Mouse (Mus musculus): ENCODE measurements at regions not wholly inside any gene's neighbourhood (a gene's known extent, or its start where the extent isn't known, plus 50 kb on each side); places are given as distances from the start of the nearest gene placed in this dataset.

DNA sequence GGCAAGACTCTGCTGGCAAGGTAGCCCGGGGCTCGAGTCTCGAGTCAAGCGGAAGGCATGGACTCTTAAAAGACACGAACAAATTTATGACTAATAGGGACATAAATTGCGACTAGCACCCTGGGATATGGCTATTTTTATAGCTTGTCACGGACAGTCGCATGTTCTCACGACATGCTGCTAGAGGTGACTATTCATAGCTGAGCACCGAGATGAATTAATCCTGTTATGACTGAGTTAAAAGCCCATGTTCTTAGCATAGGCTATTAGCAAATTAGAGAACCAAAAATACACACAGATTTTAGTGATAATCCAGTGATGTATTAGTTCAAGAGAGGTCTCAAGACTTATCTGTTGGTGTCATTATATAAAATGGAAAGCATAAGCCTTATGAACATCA is 539.2 kb downstream of the Gm19410 start:
- DNase-seq (ENCODE audit: low spot score in 2 of 2), result no peak

- no peak for DNase-seq (ENCODE audit: low spot score in 2 of 2)
Observed at GRCm38 (mm10) chr8:36306336-36306735, 540.7 kb downstream of the Gm19410 start.

GRCm38 (mm10) chr8:36307496-36307895 is 541.9 kb downstream of the Gm19410 start:
- no peak for DNase-seq (ENCODE audit: low spot score in 2 of 2)

DNA sequence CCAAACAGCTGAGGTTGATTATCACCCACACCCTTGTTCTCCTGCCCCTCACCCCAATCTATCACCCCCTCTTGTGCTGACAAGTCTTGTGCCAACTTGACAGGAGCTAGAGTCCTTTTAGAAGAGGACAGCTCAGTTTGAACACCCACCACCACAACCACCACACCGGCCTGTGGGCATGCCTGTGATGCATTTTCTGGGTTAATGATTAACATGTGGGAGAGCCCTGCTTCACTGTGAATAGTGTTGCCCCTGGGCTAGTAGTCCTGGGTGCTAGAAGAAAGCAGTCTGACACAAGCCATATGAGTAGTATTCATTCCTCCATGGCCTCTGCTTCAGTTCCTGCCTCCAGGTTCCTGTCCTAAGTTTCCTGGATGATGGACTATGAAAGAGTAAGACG is 542.5 kb downstream of the Gm19410 start:
- DNase-seq (ENCODE audit: low spot score in 2 of 2), result no peak

DNA sequence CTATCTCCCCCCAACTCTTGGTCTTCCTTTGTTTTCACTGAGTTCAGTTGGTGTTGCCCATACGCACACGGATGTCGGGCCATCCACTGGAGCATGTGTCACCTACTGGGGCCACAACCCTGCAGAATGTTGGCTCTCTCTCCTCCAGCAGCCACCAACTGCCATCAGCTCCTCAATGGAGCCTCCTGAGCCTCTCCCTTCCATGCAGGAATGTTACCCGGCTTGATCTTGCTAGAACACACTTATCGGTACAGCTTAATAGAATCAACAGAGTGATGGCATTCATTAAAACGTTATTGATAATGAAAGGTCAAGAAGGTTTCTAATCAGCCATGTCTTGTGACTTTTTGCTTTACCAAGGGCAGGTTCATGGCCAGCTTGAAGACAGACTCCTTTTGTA is 543.7 kb downstream of the Gm19410 start:
- DNase-seq (ENCODE audit: low spot score in 2 of 2), result no peak

DNA sequence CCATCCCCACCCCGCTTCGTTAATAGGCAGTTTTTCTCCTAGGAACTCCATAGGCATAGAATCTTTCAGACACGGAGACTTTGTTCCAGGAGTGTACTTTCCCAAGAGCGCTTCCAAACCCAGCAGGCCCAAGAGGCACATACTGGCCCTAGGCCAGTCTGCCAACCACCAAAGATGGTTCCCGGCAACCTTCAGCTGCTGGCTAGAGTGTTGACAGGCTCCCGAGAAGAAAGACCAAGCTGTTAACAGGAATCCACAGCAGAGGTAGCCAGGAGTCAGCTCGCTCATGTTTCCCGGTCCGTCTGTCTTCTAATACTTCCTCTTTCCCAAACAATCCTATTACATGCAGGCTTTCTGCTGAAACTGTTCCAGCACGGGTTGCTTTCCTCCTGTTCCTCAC is 544.4 kb downstream of the Gm19410 start:
- no peak for DNase-seq (ENCODE audit: low spot score in 2 of 2)

DNA sequence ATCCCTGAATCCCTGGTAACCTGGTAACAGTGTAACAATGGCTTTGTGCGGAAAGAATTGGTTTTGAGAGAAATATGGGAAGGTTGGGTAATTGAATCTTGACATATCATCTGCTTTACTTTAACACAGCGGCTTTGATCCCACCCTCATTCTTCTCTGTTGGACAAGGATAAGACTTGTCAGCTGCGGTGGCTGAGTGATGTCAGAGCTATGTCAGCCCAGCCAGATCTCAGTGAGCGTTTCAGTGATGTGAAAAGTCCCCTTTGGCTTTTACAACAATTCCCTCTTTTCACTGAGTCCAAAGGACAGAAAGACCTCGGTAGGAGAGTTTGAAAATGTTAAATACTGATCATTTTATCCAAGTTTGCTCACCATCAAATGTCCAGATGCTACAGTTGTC is 546.1 kb downstream of the Gm19410 start:
- no peak for DNase-seq (ENCODE audit: low spot score in 2 of 2)

GRCm38 (mm10) chr8:36312963-36313362 is 547.4 kb downstream of the Gm19410 start:
- DNase-seq (ENCODE audit: low spot score in 2 of 2), result no peak

DNA sequence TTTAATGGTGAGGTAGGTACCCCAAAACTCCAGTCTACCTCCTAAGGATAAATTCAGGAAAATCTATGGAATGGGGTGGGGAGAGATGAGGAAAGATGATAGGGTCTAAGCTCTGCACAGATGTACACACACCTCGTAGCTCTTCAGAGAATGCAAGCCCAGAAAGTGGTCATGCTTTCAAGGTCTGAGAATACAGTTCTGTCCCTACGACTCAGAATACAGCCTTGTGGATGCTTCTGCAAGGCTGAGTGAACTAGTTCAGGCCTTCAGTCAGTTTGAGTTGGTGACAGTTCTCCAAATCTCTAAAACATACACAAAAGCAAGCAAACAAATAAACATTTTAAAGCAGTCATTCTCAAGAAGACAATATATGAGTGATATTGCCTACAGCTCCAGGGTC is 552.8 kb downstream of the Gm19410 start:
- no peak for DNase-seq (ENCODE audit: low spot score in 2 of 2)

GRCm38 (mm10) chr8:36318884-36319283 is 553.3 kb downstream of the Gm19410 start:
- DNase-seq (ENCODE audit: low spot score in 2 of 2), result no peak

- no peak for DNase-seq (ENCODE audit: low spot score in 2 of 2)
Observed at GRCm38 (mm10) chr8:36319314-36319959, 553.8 kb downstream of the Gm19410 start.

- no peak for DNase-seq (ENCODE audit: low spot score in 2 of 2)
Observed at GRCm38 (mm10) chr8:36322125-36322524, 556.5 kb downstream of the Gm19410 start.

DNA sequence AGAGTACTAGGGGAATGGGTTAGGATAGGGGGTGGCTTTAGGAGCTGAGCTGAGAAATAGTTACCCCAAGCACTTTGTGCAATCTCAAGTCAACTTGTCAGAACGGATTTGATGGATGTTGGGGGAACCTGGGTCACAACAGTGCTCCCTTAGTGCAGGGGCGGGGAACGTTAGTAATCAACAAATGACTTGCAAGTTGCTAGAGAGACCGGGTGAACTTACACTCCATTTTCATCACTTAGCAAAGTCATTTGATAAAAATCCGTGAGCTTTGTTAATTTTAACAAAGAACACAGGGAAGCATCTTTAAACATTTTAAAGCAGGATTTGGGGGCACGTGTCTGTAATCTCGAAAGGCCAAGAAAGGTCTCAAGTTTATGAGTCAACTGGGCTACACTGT is 557.0 kb downstream of the Gm19410 start:
- DNase-seq (ENCODE audit: low spot score in 2 of 2), result no peak

DNA sequence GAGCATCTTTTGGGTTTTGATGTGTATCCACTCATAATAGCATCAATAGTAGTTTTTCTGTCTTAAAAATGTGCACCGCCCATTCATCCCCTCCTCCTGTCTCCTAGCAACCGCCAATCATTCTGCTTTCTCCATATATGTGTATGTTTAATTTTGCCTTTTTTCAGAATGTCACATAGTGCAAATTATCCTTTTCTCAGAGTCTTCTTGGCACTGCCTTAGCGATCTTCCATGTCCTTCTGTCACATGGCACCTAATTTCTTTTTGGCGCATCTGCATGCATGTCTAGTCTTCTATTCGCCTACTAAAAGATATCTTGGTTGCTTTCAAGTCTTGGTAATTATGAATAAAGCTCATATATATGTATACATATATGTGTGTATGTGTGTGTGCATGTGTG is 573.0 kb downstream of the Gm19410 start:
- DNase-seq (ENCODE audit: low spot score in 2 of 2), result no peak

DNA sequence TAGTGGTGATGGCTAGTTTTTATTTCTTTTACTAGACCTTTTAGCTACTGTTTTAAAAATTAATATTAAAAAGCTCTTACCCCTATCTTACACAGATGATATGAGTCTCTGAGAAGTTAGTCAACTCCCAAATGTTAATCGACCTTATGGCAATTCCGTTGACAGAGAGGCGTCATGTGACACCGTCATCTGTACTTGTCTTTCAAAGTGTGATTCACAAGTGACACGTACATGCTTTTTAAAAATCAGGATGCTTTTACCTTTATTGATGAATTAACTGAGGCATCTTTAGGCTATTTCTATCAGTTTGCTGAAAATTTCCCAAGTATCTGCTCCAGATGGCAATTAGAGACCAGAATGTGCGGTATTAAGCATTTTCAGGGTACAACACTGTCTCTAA is 573.9 kb downstream of the Gm19410 start:
- no peak for DNase-seq (ENCODE audit: low spot score in 2 of 2)

DNA sequence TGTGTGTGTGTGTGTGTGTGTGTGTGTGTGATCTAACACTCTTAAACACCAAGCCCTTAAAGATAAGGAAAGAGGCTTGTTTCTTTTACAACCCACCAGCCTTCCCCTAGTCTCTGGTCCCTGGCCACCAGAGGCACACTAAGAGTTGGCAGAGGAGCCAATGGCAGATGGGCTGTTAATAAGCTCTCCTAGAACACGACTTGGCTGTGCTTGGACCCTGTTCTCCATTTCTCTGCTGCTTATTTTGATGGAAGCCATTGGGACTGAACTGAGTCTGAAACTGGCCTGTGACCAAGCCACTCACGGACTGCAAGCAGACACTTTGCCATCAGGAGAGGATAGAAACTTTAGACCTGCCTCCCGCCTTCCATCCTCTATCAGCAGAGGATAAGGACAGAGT is 574.9 kb downstream of the Gm19410 start:
- DNase-seq (ENCODE audit: low spot score in 2 of 2), result no peak

GRCm38 (mm10) chr8:36341965-36342364 is 576.4 kb downstream of the Gm19410 start:
- no peak for DNase-seq (ENCODE audit: low spot score in 2 of 2)

DNA sequence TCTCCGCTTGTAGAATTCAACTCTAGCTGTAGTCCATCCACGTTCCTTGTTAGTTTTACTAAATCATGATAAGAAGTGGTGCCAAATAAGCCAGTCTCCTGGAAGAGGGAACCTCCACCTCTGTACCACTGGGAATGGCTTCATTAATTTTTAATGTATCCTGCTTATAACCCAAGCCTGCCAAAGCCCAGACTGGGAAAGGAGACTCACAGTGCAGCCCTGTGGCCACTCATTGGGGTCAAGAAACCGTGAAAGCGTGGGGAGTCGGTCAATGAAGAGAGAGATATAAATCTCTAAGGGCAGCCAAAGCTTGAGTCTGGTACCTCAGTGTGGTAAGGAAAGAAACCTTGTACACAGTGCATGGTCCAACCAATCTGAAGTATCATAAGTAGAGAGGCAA is 577.1 kb downstream of the Gm19410 start:
- no peak for DNase-seq (ENCODE audit: low spot score in 2 of 2)

GRCm38 (mm10) chr8:36346682-36347324 is 581.2 kb downstream of the Gm19410 start:
- DNase-seq (ENCODE audit: low spot score in 2 of 2), result peak; percentile 52 to 78

- no peak for DNase-seq (ENCODE audit: low spot score in 2 of 2)
Observed at GRCm38 (mm10) chr8:36348067-36348466, 582.5 kb downstream of the Gm19410 start.

DNA sequence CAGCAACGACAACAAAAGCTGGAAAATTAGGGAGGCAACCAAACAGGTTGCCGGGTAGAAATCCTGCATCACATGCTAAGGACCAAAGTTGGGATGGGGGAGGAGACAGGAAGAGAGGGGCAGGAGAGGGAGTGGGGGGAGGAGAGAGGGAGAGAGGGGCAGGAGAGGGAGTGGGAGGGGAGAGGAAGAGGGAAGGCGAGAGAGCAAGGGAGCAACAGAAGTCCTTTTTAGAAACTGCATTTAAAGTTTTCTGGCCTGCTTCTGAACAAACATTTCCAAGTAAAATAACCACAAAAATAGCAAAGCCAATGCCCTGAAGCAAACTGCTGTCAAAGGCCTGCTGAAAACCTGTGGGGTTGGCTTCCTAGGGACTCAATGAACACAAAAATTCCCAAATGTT is 589.3 kb downstream of the Gm19410 start:
- DNase-seq (ENCODE audit: low spot score in 2 of 2), result no peak

- DNase-seq (ENCODE audit: low spot score in 2 of 2), result no peak
Observed at GRCm38 (mm10) chr8:36358998-36359397, 593.4 kb downstream of the Gm19410 start.

GRCm38 (mm10) chr8:36361255-36361654 is 595.7 kb downstream of the Gm19410 start:
- peak; percentile 11 to 35 for DNase-seq (ENCODE audit: low spot score in 2 of 2)

- no peak for DNase-seq (ENCODE audit: low spot score in 2 of 2)
Observed at GRCm38 (mm10) chr8:36361818-36362217, 596.2 kb downstream of the Gm19410 start.
